Mouse (Mus musculus): ENCODE results near the gene Ggcx. TPM values are rescaled to one million over a fixed set of nuclear protein-coding genes. Genes with fewer than 3 reads are reported as not detected.

Gene Ggcx
- polyA plus RNA-seq, 1 experiment from 2014 or later: 19.0 TPM

GRCm38 (mm10) chr6:72415181-72415580, 1.1 kb downstream of the Ggcx start:
- Histone ChIP-seq H3K4me3 (peak overlapping the region; percentile 56), H3K27ac (no peak overlapping the region), H3K4me1 (peaks cover 29% of the 10 kb centered on the region), H3K36me3 (replicated peaks) (peaks cover 7% of the 10 kb centered on the region), H3K27me3 (replicated peaks) (no peaks in the 10 kb centered on the region), H3K4me2 (peak overlapping the region; percentile 77), H3K9ac (no peak overlapping the region; the same call in 1 of the 2 replicates), H3K9me3 (no peaks in the 10 kb centered on the region)
- WGBS: 87% methylated on average over 5 of the region's 5 CpGs
- no peak for ATAC-seq (replicated peaks)

- H3K4me3 ChIP-seq: no peak overlapping the region
- H3K4me2 ChIP-seq: no peak overlapping the region
- WGBS: 85% methylated on average over 7 of the region's 7 CpGs
- no peaks in the 10 kb centered on the region for H3K27me3 ChIP-seq (replicated peaks)
- no peak overlapping the region for H3K27ac ChIP-seq
- peaks cover 29% of the 10 kb centered on the region for H3K4me1 ChIP-seq
- no peak for ATAC-seq (replicated peaks)
- no peak overlapping the region for H3K9ac ChIP-seq
- H3K9me3 ChIP-seq: no peaks in the 10 kb centered on the region
- peaks cover 7% of the 10 kb centered on the region for H3K36me3 ChIP-seq (replicated peaks)
These were observed 2.1 kb downstream of the Ggcx start for GRCm38 (mm10) chr6:72415964-72416772.

GRCm38 (mm10) chr6:72418279-72418678, 4.2 kb downstream of the Ggcx start:
- no peak overlapping the region for H3K4me2 ChIP-seq
- no peaks in the 10 kb centered on the region for H3K9me3 ChIP-seq
- H3K27me3 ChIP-seq (replicated peaks): no peaks in the 10 kb centered on the region
- H3K4me1 ChIP-seq: peaks cover 29% of the 10 kb centered on the region
- no peak overlapping the region for H3K27ac ChIP-seq
- no peak for ATAC-seq (replicated peaks)
- H3K9ac ChIP-seq: no peak overlapping the region
- peaks cover 15% of the 10 kb centered on the region for H3K36me3 ChIP-seq (replicated peaks)
- WGBS: 92% methylated on average over 4 of the region's 4 CpGs
- H3K4me3 ChIP-seq: no peak overlapping the region

GRCm38 (mm10) chr6:72419806-72420205, 5.7 kb downstream of the Ggcx start:
- H3K27ac ChIP-seq: no peak overlapping the region
- H3K4me2 ChIP-seq: no peak overlapping the region
- no peak overlapping the region for H3K4me3 ChIP-seq
- 78% methylated on average over 1 of the region's 1 CpGs for WGBS
- no peak overlapping the region for H3K9ac ChIP-seq
- peaks cover 22% of the 10 kb centered on the region for H3K4me1 ChIP-seq
- peaks cover 25% of the 10 kb centered on the region for H3K36me3 ChIP-seq (replicated peaks)
- no peak for ATAC-seq (replicated peaks)
- no peaks in the 10 kb centered on the region for H3K9me3 ChIP-seq
- no peaks in the 10 kb centered on the region for H3K27me3 ChIP-seq (replicated peaks)

- ATAC-seq (replicated peaks): no peak
- Histone ChIP-seq H3K4me1 (peaks cover 11% of the 10 kb centered on the region), H3K27me3 (replicated peaks) (no peaks in the 10 kb centered on the region), H3K36me3 (replicated peaks) (peaks cover 31% of the 10 kb centered on the region), H3K9me3 (no peaks in the 10 kb centered on the region), H3K4me2 (no peak overlapping the region), H3K4me3 (no peak overlapping the region), H3K27ac (no peak overlapping the region), H3K9ac (no peak overlapping the region)
- WGBS: 94% methylated on average over 10 of the region's 10 CpGs
These were observed 6.8 kb downstream of the Ggcx start for GRCm38 (mm10) chr6:72420901-72421300.

GRCm38 (mm10) chr6:72425646-72426045, 11.5 kb downstream of the Ggcx start:
- no peak for ATAC-seq (replicated peaks)
- no peak overlapping the region for H3K4me2 ChIP-seq
- H3K9me3 ChIP-seq: no peaks in the 10 kb centered on the region
- H3K27ac ChIP-seq: no peak overlapping the region
- H3K4me1 ChIP-seq: no peaks in the 10 kb centered on the region
- WGBS: 94% methylated on average over 11 of the region's 11 CpGs
- peaks cover 36% of the 10 kb centered on the region; the same call in 1 of the 2 replicates for H3K36me3 ChIP-seq (replicated peaks)
- H3K4me3 ChIP-seq: no peak overlapping the region
- H3K9ac ChIP-seq: no peak overlapping the region
- no peaks in the 10 kb centered on the region for H3K27me3 ChIP-seq (replicated peaks)

- no peaks in the 10 kb centered on the region for H3K4me1 ChIP-seq
- ATAC-seq (replicated peaks): peak; percentile 86
- no peak overlapping the region for H3K4me2 ChIP-seq
- H3K27me3 ChIP-seq (replicated peaks): no peaks in the 10 kb centered on the region
- no peaks in the 10 kb centered on the region for H3K9me3 ChIP-seq
- no peak overlapping the region for H3K27ac ChIP-seq
- WGBS: 35% methylated on average over 8 of the region's 8 CpGs
- peaks cover 47% of the 10 kb centered on the region for H3K36me3 ChIP-seq (replicated peaks)
- no peak overlapping the region for H3K4me3 ChIP-seq
- H3K9ac ChIP-seq: no peak overlapping the region
These were observed 13.9 kb downstream of the Ggcx start for GRCm38 (mm10) chr6:72428036-72428435.

- 92% methylated on average over 21 of the region's 21 CpGs for WGBS
These were observed 15.1 kb downstream of the Ggcx start for GRCm38 (mm10) chr6:72429061-72429842.

GRCm38 (mm10) chr6:72430989-72431921, 17.1 kb downstream of the Ggcx start:
- whole genome bisulfite sequencing: 38% methylated on average over 5 of the region's 5 CpGs
- Histone ChIP-seq H3K4me1 (peaks cover 13% of the 10 kb centered on the region), H3K27ac (no peak overlapping the region), H3K4me2 (no peak overlapping the region), H3K27me3 (replicated peaks) (no peaks in the 10 kb centered on the region), H3K9me3 (no peaks in the 10 kb centered on the region), H3K4me3 (no peak overlapping the region), H3K9ac (no peak overlapping the region), H3K36me3 (replicated peaks) (peaks cover 54% of the 10 kb centered on the region)
- 0 out of 2 replicates have a peak, but pooled peaks have one; percentile 15 for ATAC-seq (replicated peaks)

More at GRCm38 (mm10) chr6:72429061-72429842, 15.1 kb downstream of the Ggcx start:
- H3K9me3 ChIP-seq: no peaks in the 10 kb centered on the region
- peaks cover 44% of the 10 kb centered on the region for H3K36me3 ChIP-seq (replicated peaks)
- H3K9ac ChIP-seq: no peak overlapping the region
- H3K4me2 ChIP-seq: no peak overlapping the region
- no peak overlapping the region for H3K4me3 ChIP-seq
- H3K27ac ChIP-seq: no peak overlapping the region
- H3K4me1 ChIP-seq: no peaks in the 10 kb centered on the region
- no peaks in the 10 kb centered on the region for H3K27me3 ChIP-seq (replicated peaks)
- no peak for ATAC-seq (replicated peaks)

GRCm38 (mm10) chr6:72432153-72432552, 18.0 kb downstream of the Ggcx start:
- ATAC-seq (replicated peaks): no peak
- no peaks in the 10 kb centered on the region for H3K27me3 ChIP-seq (replicated peaks)
- peak overlapping the region; percentile 7; the same call in 1 of the 2 replicates for H3K27ac ChIP-seq
- WGBS: 73% methylated on average over 2 of the region's 2 CpGs
- peaks cover 59% of the 10 kb centered on the region for H3K36me3 ChIP-seq (replicated peaks)
- H3K4me1 ChIP-seq: peaks cover 21% of the 10 kb centered on the region
- no peak overlapping the region for H3K4me3 ChIP-seq
- H3K9me3 ChIP-seq: no peaks in the 10 kb centered on the region
- H3K9ac ChIP-seq: no peak overlapping the region
- no peak overlapping the region for H3K4me2 ChIP-seq

GRCm38 (mm10) chr6:72438226-72438625, 24.1 kb downstream of the Ggcx start:
- no peaks in the 10 kb centered on the region for H3K9me3 ChIP-seq
- peak overlapping the region; percentile 100 for H3K9ac ChIP-seq
- ATAC-seq (replicated peaks): no peak
- H3K4me2 ChIP-seq: peak overlapping the region; percentile 81
- peaks cover 31% of the 10 kb centered on the region for H3K36me3 ChIP-seq (replicated peaks)
- H3K4me1 ChIP-seq: peaks cover 47% of the 10 kb centered on the region
- H3K27me3 ChIP-seq (replicated peaks): no peaks in the 10 kb centered on the region
- peak overlapping the region; percentile 96 for H3K4me3 ChIP-seq
- peak overlapping the region; percentile 99 for H3K27ac ChIP-seq
- WGBS: 1% methylated on average over 5 of the region's 5 CpGs

All from midbrain, embryonic 15.5 days (tissue).